Mouse (Mus musculus) NIH3T3 (cell line): ENCODE measurements at regions not wholly inside any gene's neighbourhood (a gene's known extent, or its start where the extent isn't known, plus 50 kb on each side); places are given as distances from the start of the nearest gene placed in this dataset.
"Not testable (repeated sequence)": the region's sequence is repeated elsewhere in the genome, so short reads cannot be mapped to it uniquely, and the experiment has no call there.

Experiments used
- DNase-seq: peaks from one replicate; pipeline ENCODE4 v3.0.0-alpha.2; 2012; ENCODE audit warnings: low read depth

- DNase-seq = no peak
Observed at GRCm38 (mm10) chr13:99729145-99729544, 171.7 kb downstream of the Cartpt start.

GRCm38 (mm10) chr13:99724245-99724644, 176.6 kb downstream of the Cartpt start:
- DNase-seq = no peak

- DNase-seq = no peak
Observed at GRCm38 (mm10) chr13:99723237-99723981, 177.5 kb downstream of the Cartpt start.

GRCm38 (mm10) chr13:99720566-99720965, 180.3 kb downstream of the Cartpt start:
- no peak for DNase-seq

GRCm38 (mm10) chr13:99696559-99696890, 180.2 kb upstream of the Map1b start:
- no peak for DNase-seq

- no peak for DNase-seq
Observed at GRCm38 (mm10) chr13:99695874-99696558, 179.7 kb upstream of the Map1b start.

- no peak for DNase-seq
Observed at GRCm38 (mm10) chr13:99679934-99680333, 163.6 kb upstream of the Map1b start.

GRCm38 (mm10) chr13:99679430-99679829, 163.1 kb upstream of the Map1b start:
- no peak for DNase-seq

GRCm38 (mm10) chr13:99676393-99676792, 160.1 kb upstream of the Map1b start:
- no peak for DNase-seq

GRCm38 (mm10) chr13:99675951-99676350, 159.6 kb upstream of the Map1b start:
- peak; percentile 26 for DNase-seq

- DNase-seq = no peak
Observed at GRCm38 (mm10) chr13:99672714-99673113, 156.4 kb upstream of the Map1b start.

- no peak for DNase-seq
Observed at GRCm38 (mm10) chr13:99671747-99672146, 155.4 kb upstream of the Map1b start.

- no peak for DNase-seq
Observed at GRCm38 (mm10) chr13:99669987-99670534, 153.7 kb upstream of the Map1b start.

- DNase-seq = no peak
Observed at GRCm38 (mm10) chr13:99668613-99669012, 152.3 kb upstream of the Map1b start.

- DNase-seq = no peak
Observed at GRCm38 (mm10) chr13:99666086-99666485, 149.7 kb upstream of the Map1b start.

- DNase-seq = not testable (repeated sequence)
Observed at GRCm38 (mm10) chr13:99663422-99663821, 147.1 kb upstream of the Map1b start.

- peak; percentile 17 for DNase-seq
Observed at GRCm38 (mm10) chr13:99647661-99648204, 131.4 kb upstream of the Map1b start.

GRCm38 (mm10) chr13:99644771-99645170, 128.4 kb upstream of the Map1b start:
- DNase-seq = no peak

GRCm38 (mm10) chr13:99642811-99643210, 126.5 kb upstream of the Map1b start:
- no peak for DNase-seq

- peak; percentile 3 for DNase-seq
Observed at GRCm38 (mm10) chr13:99642301-99642700, 126.0 kb upstream of the Map1b start.

- no peak for DNase-seq
Observed at GRCm38 (mm10) chr13:99641386-99642165, 125.2 kb upstream of the Map1b start.

- peak; percentile 7 for DNase-seq
Observed at GRCm38 (mm10) chr13:99632706-99633105, 116.4 kb upstream of the Map1b start.
